Mouse (Mus musculus): ENCODE measurements around the gene Kirrel3.

- TF ChIP-seq CTCF (IDR thresholded peaks at IDR 0.05; ENCODE audit: low read depth) (no peak), EP300 (IDR thresholded peaks at IDR 0.05; ENCODE audit: low read depth) (no peak)
Measured at GRCm38 (mm10) chr9:34905164-34905563, 419.5 kb downstream of the Kirrel3 start.
